Mouse (Mus musculus) liver, embryonic 14.5 days (tissue): Measurements from ENCODE around the gene Ttc29.

Experiments
- CTCF ChIP-seq: IDR thresholded peaks from 2 replicates; pipeline ENCODE4 v1.5.1; 2016; ENCODE audit warnings: antibody characterized with exemption, low read depth, control low read depth
- EP300 ChIP-seq: IDR thresholded peaks from 2 replicates; pipeline ENCODE4 v1.6.1; 2016; ENCODE audit warnings: antibody characterized with exemption, low read depth

GRCm38 (mm10) chr8:78436071-78436651, 223.1 kb downstream of the Ttc29 start, which contains the start of gene Pou4f2:
- TF ChIP-seq CTCF, result no peak
- TF ChIP-seq EP300, result no peak
